Mouse (Mus musculus): Measurements from ENCODE around the gene Gm21190. TPM values are rescaled to one million over a fixed set of nuclear protein-coding genes. Genes with fewer than 3 reads are reported as not detected.

Gm21190 gene
- not detected in 2 replicates for polyA plus RNA-seq (2015; fragmentation: Nextera tagmentation; extraction: Ambion mirVana)

GRCm38 (mm10) chr5:15529122-15529521 lies at the start of gene Gm21190:
TSS of gene Gm21190 (minus strand) at chr5:15529222.

DNA sequence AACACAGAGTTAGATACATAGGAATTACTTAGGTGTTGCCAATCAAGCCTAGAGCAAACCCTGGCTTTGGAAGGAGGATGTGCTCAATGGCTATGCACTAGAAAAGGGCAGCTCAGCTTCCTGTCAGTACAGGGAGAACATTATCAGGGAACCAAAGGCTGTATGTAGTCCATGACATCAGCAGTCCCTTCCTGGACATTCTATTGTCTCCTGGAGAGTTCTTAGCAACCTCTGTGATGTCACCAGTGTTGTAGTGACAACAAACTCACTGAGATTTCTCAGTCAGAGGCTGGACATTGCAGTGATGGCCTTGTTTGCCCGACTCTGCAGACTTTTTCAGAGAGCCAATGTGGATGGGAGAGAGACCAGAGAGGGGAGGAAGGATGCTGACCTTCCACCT lies 48.0 kb upstream of the Gm21190 start, which contains the start of gene Gm21083:
Gene Gm21083, plus strand, starts transcription at position 301 of the 400 bp plus-strand sequence.

DNA sequence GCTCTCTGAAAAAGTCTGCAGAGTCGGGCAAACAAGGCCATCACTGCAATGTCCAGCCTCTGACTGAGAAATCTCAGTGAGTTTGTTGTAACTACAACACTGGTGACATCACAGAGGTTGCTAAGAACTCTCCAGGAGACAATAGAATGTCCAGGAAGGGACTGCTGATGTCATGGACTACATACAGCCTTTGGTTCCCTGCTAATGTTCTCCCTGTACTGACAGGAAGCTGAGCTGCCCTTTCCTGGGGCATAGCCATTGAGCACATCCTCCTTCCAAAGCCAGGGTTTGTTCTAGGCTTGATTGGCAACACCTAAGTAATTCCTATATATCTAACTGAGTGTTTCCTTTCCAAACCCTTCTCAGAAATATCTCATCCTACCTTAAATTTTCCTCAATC lies 52.6 kb downstream of the Gm21190 start, which contains the start of gene Gm21149:
Gene Gm21149, minus strand, starts transcription at position 101 of the 400 bp plus-strand sequence.

Other genes with a start within 250 kb of the Gm21190 start
- 0.16 and 0.18 TPM in 2 replicates for gene Gm21149, start 52.7 kb downstream of the Gm21190 start, polyA plus RNA-seq (2015; fragmentation: Nextera tagmentation; extraction: Ambion mirVana)
- gene Gm21083, start 48.1 kb upstream of the Gm21190 start, polyA plus RNA-seq (2015; fragmentation: Nextera tagmentation; extraction: Ambion mirVana): 0.11 and 0.21 TPM in 2 replicates
- gene Speer4d, start 89.8 kb upstream of the Gm21190 start, polyA plus RNA-seq (2015; fragmentation: Nextera tagmentation; extraction: Ambion mirVana): 0.17 TPM in 1 of 2 replicates, not detected in the other
- gene 4930572O03Rik, start 127.8 kb upstream of the Gm21190 start, polyA plus RNA-seq (2015; fragmentation: Nextera tagmentation; extraction: Ambion mirVana): not detected in 2 replicates
- not detected in 2 replicates for gene Speer4c, start 185.0 kb upstream of the Gm21190 start, polyA plus RNA-seq (2015; fragmentation: Nextera tagmentation; extraction: Ambion mirVana)